Mouse (Mus musculus): ENCODE measurements around the gene Trappc1. TPM values are rescaled to one million over a fixed set of nuclear protein-coding genes. Genes with fewer than 3 reads are reported as not detected.

Trappc1 gene
- total RNA-seq, 2 experiments from 2014 or later: 52.3 to 54.1 TPM

GRCm38 (mm10) chr11:69366855-69367615, 43.3 kb downstream of the Trappc1 start:
- no peak for DNase-seq
- intact Hi-C loops (cut with DNase I; ENCODE audit: low total_unique reads): no loop called here

- no peak for DNase-seq
- intact Hi-C loops (cut with DNase I; ENCODE audit: low total_unique reads): no loop called here
These were observed 44.0 kb downstream of the Trappc1 start for GRCm38 (mm10) chr11:69367616-69368355.

- peak; percentile 52 for DNase-seq
- intact Hi-C loops (cut with DNase I; ENCODE audit: low total_unique reads): no loop called here
These were observed 44.8 kb downstream of the Trappc1 start for GRCm38 (mm10) chr11:69368356-69369214.

GRCm38 (mm10) chr11:69369215-69369989, 45.6 kb downstream of the Trappc1 start, which contains the start of gene Chd3:
Gene Chd3 (minus strand): TSS chr11:69369406.
- intact Hi-C loops (cut with DNase I; ENCODE audit: low total_unique reads): no loop called here
- DNase-seq: no peak

- no peak for DNase-seq
- intact Hi-C loops (cut with DNase I; ENCODE audit: low total_unique reads): loop anchor here (5.0 kb wide), 1 partner anchor 33 kb away; no protein-coding TSS in a partner anchor
These were observed 46.4 kb downstream of the Trappc1 start for GRCm38 (mm10) chr11:69369990-69370816.

GRCm38 (mm10) chr11:69370817-69371215, 47.0 kb downstream of the Trappc1 start:
- intact Hi-C loops (cut with DNase I; ENCODE audit: low total_unique reads): loop anchor here (5.0 kb wide), 1 partner anchor 34 kb away; no protein-coding TSS in a partner anchor
- no peak for DNase-seq

GRCm38 (mm10) chr11:69371601-69372000, 47.8 kb downstream of the Trappc1 start:
- DNase-seq: no peak
- intact Hi-C loops (cut with DNase I; ENCODE audit: low total_unique reads): loop anchor here (5.0 kb wide), 1 partner anchor 34 kb away; no protein-coding TSS in a partner anchor

- intact Hi-C loops (cut with DNase I; ENCODE audit: low total_unique reads): loop anchor here (5.0 kb wide), 1 partner anchor 35 kb away; no protein-coding TSS in a partner anchor
- no peak for DNase-seq
These were observed 48.4 kb downstream of the Trappc1 start for GRCm38 (mm10) chr11:69372056-69372779.

- intact Hi-C loops (cut with DNase I; ENCODE audit: low total_unique reads): loop anchor here (5.0 kb wide), 1 partner anchor 35 kb away; no protein-coding TSS in a partner anchor
- DNase-seq: no peak
These were observed 49.0 kb downstream of the Trappc1 start for GRCm38 (mm10) chr11:69372780-69373170.

- intact Hi-C loops (cut with DNase I; ENCODE audit: low total_unique reads): loop anchor here (5.0 kb wide), 1 partner anchor 36 kb away; no protein-coding TSS in a partner anchor
- no peak for DNase-seq
These were observed 49.6 kb downstream of the Trappc1 start for GRCm38 (mm10) chr11:69373223-69373965.

Other genes with a start within 250 kb of the Trappc1 start
- 10 to 100 TPM; 37.9 to 39.7 TPM for gene Vamp2, start 235.5 kb upstream of the Trappc1 start, total RNA-seq (2021)
- 10 to 100 TPM; 22.1 to 77.5 TPM for gene Per1, start 228.8 kb upstream of the Trappc1 start, total RNA-seq (2021)
- under 1 TPM in 1 of 2 experiments, not detected in 1; 0.10 TPM for gene Hes7, start 203.6 kb upstream of the Trappc1 start, total RNA-seq (2021)
- under 1 TPM in 1 of 2 experiments, not detected in 1; 0.18 TPM for gene 9130213A22Rik, start 201.4 kb upstream of the Trappc1 start, total RNA-seq (2021)
- gene Aloxe3, start 198.1 kb upstream of the Trappc1 start, total RNA-seq (2021): not detected
- not detected for gene Alox12b, start 167.0 kb upstream of the Trappc1 start, total RNA-seq (2021)
- gene Alox8, start 126.1 kb upstream of the Trappc1 start, total RNA-seq (2021): not detected
- not detected for gene Gucy2e, start 86.9 kb upstream of the Trappc1 start, total RNA-seq (2021)
- gene Cntrob, start 205 bp upstream of the Trappc1 start, total RNA-seq (2021): 1 to 10 TPM; 2.5 to 3.2 TPM
- gene Kcnab3, start 2.3 kb downstream of the Trappc1 start, total RNA-seq (2021): under 1 TPM; 0.18 to 0.24 TPM
- gene Rnf227, start 16.5 kb downstream of the Trappc1 start, total RNA-seq (2021): under 1 TPM; 0.35 to 0.68 TPM
- 10 to 100 TPM; 25.5 to 28.7 TPM for gene Chd3, start 45.4 kb downstream of the Trappc1 start, total RNA-seq (2021)
- gene Naa38, start 71.5 kb downstream of the Trappc1 start, total RNA-seq (2021): 10 to 100 TPM; 79.5 to 87.9 TPM
- 10 to 100 TPM; 19.0 to 20.7 TPM for gene Cyb5d1, start 71.7 kb downstream of the Trappc1 start, total RNA-seq (2021)
- 10 to 100 TPM; 12.8 to 15.2 TPM for gene Tmem88, start 74.3 kb downstream of the Trappc1 start, total RNA-seq (2021)
- gene Kdm6b, start 89.7 kb downstream of the Trappc1 start, total RNA-seq (2021): 10 to 100 TPM; 30.3 to 31.4 TPM
- gene Dnah2, start 225.1 kb downstream of the Trappc1 start, total RNA-seq (2021): under 1 TPM; 0.06 to 0.07 TPM
- gene Efnb3, start 236.2 kb downstream of the Trappc1 start, total RNA-seq (2021): 1 to 10 TPM in 1 of 2 experiments, under 1 TPM in 1; 0.71 to 1.3 TPM